Mouse (Mus musculus) limb, embryonic 13.5 days (tissue): ENCODE data around the gene Snrpa. TPM values are rescaled to one million over a fixed set of nuclear protein-coding genes. Genes with fewer than 3 reads are reported as not detected.

Experiments used
- microRNA counts: library from miRNA; unstranded; fragments of <30 nt; microRNA quantifications from one replicate; lab custom pipeline; 2016
- microRNA-seq: library from miRNA; unstranded; fragments of <30 nt; microRNA quantifications from one replicate; pipeline ENCODE4, GENCODE M21; 2016
- polyA plus RNA-seq: library from polyadenylated mRNA; unstranded; fragments of >200 nt; fragmentation: Nextera tagmentation; extraction: Ambion mirVana; gene quantifications from 2 replicates; pipeline ENCODE4 v1.2.1, GENCODE M21; 2015

Snrpa gene
- polyA plus RNA-seq, 1 experiment from 2014 or later = 285 TPM

MicroRNAs within 50 kb of the gene (microRNA counts, 519-probe panel; counts per million panel counts)
- not detected for microRNA mmu-miR-1191 (lab: Ali Mortazavi, UCI)

Small RNA genes lying within 50 kb of the gene (microRNA-seq; reads per million reads assigned to microRNA genes)
- gene Mir1191 (1.4 reads per million), gene Mir3101 (0.70 reads per million)

Other genes with a start within 250 kb of the Snrpa start
- gene Cyp2a12, start 167.2 kb downstream of the Snrpa start, polyA plus RNA-seq = not detected in 2 replicates
- gene Cyp2f2, start 76.4 kb downstream of the Snrpa start, polyA plus RNA-seq = not detected in 2 replicates
- gene Cyp2t4, start 42.6 kb downstream of the Snrpa start, polyA plus RNA-seq = 0.33 TPM in 1 of 2 replicates, not detected in the other
- 74.3 and 76.0 TPM in 2 replicates for gene Egln2, start 29.5 kb downstream of the Snrpa start, polyA plus RNA-seq
- 69.4 and 71.7 TPM in 2 replicates for gene Rab4b, start 17.4 kb downstream of the Snrpa start, polyA plus RNA-seq
- gene Gm21983, start 15.2 kb downstream of the Snrpa start, polyA plus RNA-seq = 2.6 and 4.5 TPM in 2 replicates
- 126 and 145 TPM in 2 replicates for gene Mia, start 15.1 kb downstream of the Snrpa start, polyA plus RNA-seq
- gene BC024978, start 490 bp downstream of the Snrpa start, polyA plus RNA-seq = 3.6 TPM in 2 replicates
- gene Itpkc, start 32.4 kb upstream of the Snrpa start, polyA plus RNA-seq = 6.6 and 7.2 TPM in 2 replicates
- 17.7 and 18.5 TPM in 2 replicates for gene Coq8b, start 36.8 kb upstream of the Snrpa start, polyA plus RNA-seq
- 32.3 and 34.1 TPM in 2 replicates for gene Numbl, start 62.2 kb upstream of the Snrpa start, polyA plus RNA-seq
- gene Ltbp4, start 141.4 kb upstream of the Snrpa start, polyA plus RNA-seq = 25.8 and 29.3 TPM in 2 replicates
- gene Shkbp1, start 159.7 kb upstream of the Snrpa start, polyA plus RNA-seq = 49.2 and 54.5 TPM in 2 replicates
- gene Gm20479, start 161.1 kb upstream of the Snrpa start, polyA plus RNA-seq = not detected in 2 replicates